Mouse (Mus musculus) liver, postnatal 0 days (tissue): ENCODE data around the gene Ipmk.

Experiments
- CTCF ChIP-seq: sonication (generic); IDR thresholded peaks from 2 replicates; pipeline ENCODE4 v1.5.1; 2016; ENCODE audit warnings: antibody characterized with exemption, low read depth
- EP300 ChIP-seq: IDR thresholded peaks from 2 replicates; pipeline ENCODE4 v1.6.1; 2016; ENCODE audit warnings: antibody characterized with exemption, low read depth, mild to moderate bottlenecking

GRCm38 (mm10) chr10:71329295-71329694, 18.3 kb upstream of the Ipmk start:
- TF ChIP-seq CTCF (no peak), EP300 (no peak)
